Mouse (Mus musculus) forebrain, embryonic 14.5 days (tissue): ENCODE data around the gene Mis12. TPM values are rescaled to one million over a fixed set of nuclear protein-coding genes. Genes with fewer than 3 reads are reported as not detected.
A peak's percentile ranks its signal among the peaks of the same experiment; 100 is the strongest.

ENCODE experiments used
- ATAC-seq: fragments of 200-750 bp; cut with Nextera tagmentation; 2 replicates; pipeline ENCODE4 v1.8.0; 2017; ENCODE audit warnings: mild to moderate bottlenecking, moderate library complexity
- DNase-seq: peaks from one replicate; pipeline ENCODE4 v3.0.0-alpha.2; 2015; ENCODE audit warnings: low spot score
- H3K27ac ChIP-seq: fragments of 300-500 bp; sonication (generic); 2 replicates; pipeline ENCODE4 v1.5.1; 2014; ENCODE audit warnings: low read depth, mild to moderate bottlenecking, control low read depth, low read length, moderate library complexity
- H3K27me3 ChIP-seq: fragments of 300-500 bp; sonication (generic); replicated peaks from 2 replicates; pipeline ENCODE4 v1.6.1; 2014; ENCODE audit warnings: low read length, control low read depth, mixed read lengths; ENCODE audit not compliant: control insufficient read depth, insufficient read depth
- H3K36me3 ChIP-seq: fragments of 300-500 bp; sonication (generic); 2 replicates; pipeline ENCODE4 v1.6.1; 2014; ENCODE audit warnings: low read length, control low read depth; ENCODE audit not compliant: control insufficient read depth, insufficient read depth
- H3K4me1 ChIP-seq: fragments of 300-500 bp; sonication (generic); 2 replicates; pipeline ENCODE4 v1.6.1; 2014; ENCODE audit warnings: antibody characterized with exemption, low read length, control low read depth; ENCODE audit not compliant: control insufficient read depth, insufficient read depth
- H3K4me2 ChIP-seq: fragments of 300-500 bp; sonication (generic); 2 replicates; pipeline ENCODE4 v1.6.1; 2014; ENCODE audit warnings: mild to moderate bottlenecking, control low read depth, low read length
- H3K4me3 ChIP-seq: fragments of 300-500 bp; sonication (generic); 2 replicates; pipeline ENCODE4 v1.5.1; 2014; ENCODE audit warnings: low read depth, low read length, control low read depth
- H3K9ac ChIP-seq: fragments of 300-500 bp; sonication (generic); 2 replicates; pipeline ENCODE4 v1.6.1; 2014; ENCODE audit warnings: mild to moderate bottlenecking, low read length, control low read depth, moderate library complexity
- H3K9me3 ChIP-seq: fragments of 300-500 bp; sonication (generic); replicated peaks from 2 replicates; pipeline ENCODE4 v1.6.1; 2016; ENCODE audit warnings: low read length, control low read depth, mixed read lengths; ENCODE audit not compliant: control insufficient read depth
- WGBS: fragments of 180-500 bp; shearing (Covaris S2); extraction: QIAGEN DNeasy Blood & Tissue Kit; methylation state at CpG from one replicate; pipeline ENCODE4 v1.1.7; 2014; 5-methylcytosine and 5-hydroxymethylcytosine counted together
- polyA plus RNA-seq: library from polyadenylated mRNA; unstranded; fragments of >200 nt; fragmentation: Nextera tagmentation; extraction: Ambion mirVana; gene quantifications from 2 replicates; pipeline ENCODE4 v1.2.1, GENCODE M21; 2014

Gene Mis12
- polyA plus RNA-seq, 1 experiment from 2014 or later = 25.8 TPM

GRCm38 (mm10) chr11:70980751-70981510 is 38.5 kb upstream of the Mis12 start:
- no peak overlapping the region for H3K27ac ChIP-seq
- H3K4me1 ChIP-seq = peaks cover 7% of the 10 kb centered on the region
- H3K4me2 ChIP-seq = no peak overlapping the region; the same call in 1 of the 2 replicates
- no peak for ATAC-seq
- no peaks in the 10 kb centered on the region for H3K27me3 ChIP-seq
- H3K9me3 ChIP-seq = no peaks in the 10 kb centered on the region
- no peak overlapping the region for H3K4me3 ChIP-seq
- 91% methylated on average over 14 of the region's 14 CpGs for WGBS
- no peak for DNase-seq
- H3K36me3 ChIP-seq = peaks cover 63% of the 10 kb centered on the region
- H3K9ac ChIP-seq = no peak overlapping the region

- Histone ChIP-seq H3K4me1 (peaks cover 7% of the 10 kb centered on the region), H3K9me3 (no peaks in the 10 kb centered on the region), H3K4me2 (peak overlapping the region; percentile 77), H3K27me3 (no peaks in the 10 kb centered on the region), H3K36me3 (peaks cover 63% of the 10 kb centered on the region), H3K4me3 (peak overlapping the region; percentile 99), H3K9ac (peak overlapping the region; percentile 91), H3K27ac (no peak overlapping the region)
- no peak for DNase-seq
- ATAC-seq = no peak
- WGBS = 12% methylated on average over 12 of the region's 12 CpGs
Observed at GRCm38 (mm10) chr11:70982030-70982429, 37.4 kb upstream of the Mis12 start.

- Histone ChIP-seq H3K36me3 (peaks cover 63% of the 10 kb centered on the region), H3K4me2 (peak within 1 kb of the TSS; percentile 77), H3K27me3 (no peaks in the 10 kb centered on the region), H3K27ac (no peak within 1 kb of the TSS), H3K9me3 (no peaks in the 10 kb centered on the region), H3K9ac (peak within 1 kb of the TSS; percentile 91), H3K4me1 (peaks cover 7% of the 10 kb centered on the region), H3K4me3 (peak within 1 kb of the TSS; percentile 99)
- DNase-seq (peak; percentile 88), ATAC-seq (peak; percentile 98)
- WGBS = under 1% methylated on average over 64 of the region's 64 CpGs
Observed at GRCm38 (mm10) chr11:70982557-70983228, 36.7 kb upstream of the Mis12 start, which contains the start of gene C1qbp. C1qbp (minus strand) TSS chr11:70983026.

- WGBS = 63% methylated on average over 4 of the region's 4 CpGs
- Histone ChIP-seq H3K27me3 (no peaks in the 10 kb centered on the region), H3K4me1 (peaks cover 10% of the 10 kb centered on the region), H3K4me3 (no peak overlapping the region), H3K36me3 (peaks cover 45% of the 10 kb centered on the region), H3K4me2 (no peak overlapping the region), H3K9ac (no peak overlapping the region), H3K9me3 (no peaks in the 10 kb centered on the region), H3K27ac (no peak overlapping the region)
- DNase-seq (no peak), ATAC-seq (no peak)
Observed at GRCm38 (mm10) chr11:71001167-71001566, 18.2 kb upstream of the Mis12 start.

GRCm38 (mm10) chr11:71003611-71004315 is 15.6 kb upstream of the Mis12 start:
- peak overlapping the region; percentile 27; the same call in 1 of the 2 replicates for H3K27ac ChIP-seq
- H3K36me3 ChIP-seq = peaks cover 33% of the 10 kb centered on the region
- no peaks in the 10 kb centered on the region for H3K9me3 ChIP-seq
- DNase-seq (peak; percentile 34), ATAC-seq (peak; percentile 75)
- peak overlapping the region; percentile 75 for H3K9ac ChIP-seq
- H3K4me1 ChIP-seq = peaks cover 10% of the 10 kb centered on the region
- peak overlapping the region; percentile 91 for H3K4me3 ChIP-seq
- peak overlapping the region; percentile 93 for H3K4me2 ChIP-seq
- WGBS = under 1% methylated on average over 49 of the region's 49 CpGs
- no peaks in the 10 kb centered on the region for H3K27me3 ChIP-seq

GRCm38 (mm10) chr11:71004316-71004773 is 15.1 kb upstream of the Mis12 start, which contains the start of gene Dhx33:
Dhx33 (minus strand) TSS chr11:71004437.
- H3K9ac ChIP-seq = peak within 1 kb of the TSS; percentile 75
- DNase-seq = peak; percentile 99
- ATAC-seq = peak; percentile 98
- H3K4me3 ChIP-seq = peak within 1 kb of the TSS; percentile 91
- no peaks in the 10 kb centered on the region for H3K27me3 ChIP-seq
- under 1% methylated on average over 34 of the region's 35 CpGs for whole genome bisulfite sequencing
- H3K4me1 ChIP-seq = peaks cover 10% of the 10 kb centered on the region
- H3K9me3 ChIP-seq = no peaks in the 10 kb centered on the region
- peaks cover 33% of the 10 kb centered on the region for H3K36me3 ChIP-seq
- peak within 1 kb of the TSS; percentile 93 for H3K4me2 ChIP-seq
- H3K27ac ChIP-seq = peak within 1 kb of the TSS; percentile 27; the same call in 1 of the 2 replicates

GRCm38 (mm10) chr11:71005046-71005445 is 14.4 kb upstream of the Mis12 start:
- H3K4me1 ChIP-seq = peaks cover 10% of the 10 kb centered on the region
- peak overlapping the region; percentile 91 for H3K4me3 ChIP-seq
- WGBS = 50% methylated on average over 5 of the region's 5 CpGs
- H3K9me3 ChIP-seq = no peaks in the 10 kb centered on the region
- no peak for ATAC-seq
- peaks cover 34% of the 10 kb centered on the region for H3K36me3 ChIP-seq
- H3K4me2 ChIP-seq = peak overlapping the region; percentile 93
- H3K27me3 ChIP-seq = no peaks in the 10 kb centered on the region
- no peak overlapping the region; the same call in 1 of the 2 replicates for H3K9ac ChIP-seq
- no peak for DNase-seq
- no peak overlapping the region for H3K27ac ChIP-seq

GRCm38 (mm10) chr11:71007026-71007425 is 12.4 kb upstream of the Mis12 start:
- DNase-seq (no peak), ATAC-seq (no peak)
- Histone ChIP-seq H3K27me3 (no peaks in the 10 kb centered on the region), H3K4me2 (no peak overlapping the region), H3K27ac (no peak overlapping the region), H3K9ac (no peak overlapping the region), H3K36me3 (peaks cover 42% of the 10 kb centered on the region), H3K4me3 (no peak overlapping the region), H3K4me1 (peaks cover 10% of the 10 kb centered on the region), H3K9me3 (no peaks in the 10 kb centered on the region)
- 94% methylated on average over 6 of the region's 6 CpGs for WGBS
